Mouse (Mus musculus) myocyte (in vitro differentiated cells): ENCODE data around the gene Lcp1. TPM values are rescaled to one million over a fixed set of nuclear protein-coding genes. Genes with fewer than 3 reads are reported as not detected.

Experiments
- H3K27me3 ChIP-seq: one replicate; pipeline ENCODE4 v1.6.1; 2011; ENCODE audit not compliant: control insufficient read depth, insufficient read depth, insufficient read length
- H3K36me3 ChIP-seq: one replicate; pipeline ENCODE4 v1.6.1; 2011; ENCODE audit not compliant: control insufficient read depth, insufficient read depth
- H3K4me2 ChIP-seq: one replicate; pipeline ENCODE4 v1.6.1; 2011; ENCODE audit warnings: low read depth, control low read depth
- H3K4me3 ChIP-seq: one replicate; pipeline ENCODE4 v1.5.1; 2011; ENCODE audit warnings: mild to moderate bottlenecking, control low read depth, moderate library complexity
- H3K79me2 ChIP-seq: one replicate; pipeline ENCODE4 v1.6.1; 2011; ENCODE audit not compliant: control insufficient read depth, insufficient read depth
- H3ac ChIP-seq: one replicate; pipeline ENCODE4 v1.6.1; 2011; ENCODE audit not compliant: control insufficient read depth, insufficient read length
- CEBPB ChIP-seq: IDR thresholded peaks from 2 replicates; pipeline ENCODE4 v1.6.1; 2011; ENCODE audit warnings: mild to moderate bottlenecking, moderate library complexity; ENCODE audit not compliant: poor library complexity, insufficient read depth, severe bottlenecking
- E2F4 ChIP-seq: IDR thresholded peaks from one replicate; pipeline ENCODE4 v1.6.1; 2011; ENCODE audit warnings: mild to moderate bottlenecking, control low read depth, moderate library complexity; ENCODE audit not compliant: insufficient read depth
- MAX ChIP-seq: IDR thresholded peaks from one replicate; pipeline ENCODE4 v1.6.1; 2011; ENCODE audit warnings: low read depth, mild to moderate bottlenecking, control low read depth
- MYOD1 ChIP-seq, 3 experiments: IDR thresholded peaks; one replicate each; pipeline ENCODE4 v1.6.1; 2011; ENCODE audit warnings: control low read depth in 2 of 3, low read depth in 2 of 3, mild to moderate bottlenecking in 2 of 3, moderate library complexity in 1 of 3; ENCODE audit not compliant: insufficient read length in 2 of 3, control insufficient read depth in 1 of 3
- MYOG ChIP-seq, 3 experiments: IDR thresholded peaks; one replicate each; pipeline ENCODE4 v1.6.1; 2011; ENCODE audit warnings: control low read depth in 2 of 3, low read depth in 2 of 3, mild to moderate bottlenecking in 2 of 3; ENCODE audit not compliant: insufficient read length in 2 of 3, control insufficient read depth in 1 of 3, insufficient read depth in 1 of 3
- POLR2A ChIP-seq: IDR thresholded peaks from one replicate; pipeline ENCODE4 v1.6.1; 2011; ENCODE audit warnings: low read depth, mild to moderate bottlenecking, control low read depth, moderate library complexity; ENCODE audit not compliant: insufficient read length
- POLR2AphosphoS2 ChIP-seq: IDR thresholded peaks from one replicate; pipeline ENCODE4 v1.6.1; 2011; ENCODE audit warnings: low read depth, control low read depth; ENCODE audit not compliant: insufficient read length
- REST ChIP-seq: IDR thresholded peaks from one replicate; pipeline ENCODE4 v1.6.1; 2011; ENCODE audit warnings: mild to moderate bottlenecking, control low read depth, moderate library complexity; ENCODE audit not compliant: insufficient read depth, insufficient read length
- SRF ChIP-seq: IDR thresholded peaks from one replicate; pipeline ENCODE4 v1.6.1; 2011; ENCODE audit warnings: low read depth; ENCODE audit not compliant: control insufficient read depth, insufficient read length
- TCF12 ChIP-seq: IDR thresholded peaks from one replicate; pipeline ENCODE4 v1.6.1; 2011; ENCODE audit warnings: mild to moderate bottlenecking, control low read depth; ENCODE audit not compliant: poor library complexity, insufficient read depth, severe bottlenecking
- TCF3 ChIP-seq: IDR thresholded peaks from one replicate; pipeline ENCODE4 v1.6.1; 2011; ENCODE audit warnings: low read depth, control low read depth; ENCODE audit not compliant: insufficient read length
- USF1 ChIP-seq: IDR thresholded peaks from one replicate; pipeline ENCODE4 v1.6.1; 2011; ENCODE audit warnings: low read depth, mild to moderate bottlenecking, control low read depth, moderate library complexity
- polyA plus RNA-seq: library from polyadenylated mRNA; unstranded; fragments of >200 nt; fragmentation: generic; extraction: Trizol; gene quantifications from one replicate; pipeline ENCODE4 v1.2.1, GENCODE M21; 2012; ENCODE audit warnings: missing spikeins

Gene Lcp1
- polyA plus RNA-seq, 1 experiment: not detected

DNA sequence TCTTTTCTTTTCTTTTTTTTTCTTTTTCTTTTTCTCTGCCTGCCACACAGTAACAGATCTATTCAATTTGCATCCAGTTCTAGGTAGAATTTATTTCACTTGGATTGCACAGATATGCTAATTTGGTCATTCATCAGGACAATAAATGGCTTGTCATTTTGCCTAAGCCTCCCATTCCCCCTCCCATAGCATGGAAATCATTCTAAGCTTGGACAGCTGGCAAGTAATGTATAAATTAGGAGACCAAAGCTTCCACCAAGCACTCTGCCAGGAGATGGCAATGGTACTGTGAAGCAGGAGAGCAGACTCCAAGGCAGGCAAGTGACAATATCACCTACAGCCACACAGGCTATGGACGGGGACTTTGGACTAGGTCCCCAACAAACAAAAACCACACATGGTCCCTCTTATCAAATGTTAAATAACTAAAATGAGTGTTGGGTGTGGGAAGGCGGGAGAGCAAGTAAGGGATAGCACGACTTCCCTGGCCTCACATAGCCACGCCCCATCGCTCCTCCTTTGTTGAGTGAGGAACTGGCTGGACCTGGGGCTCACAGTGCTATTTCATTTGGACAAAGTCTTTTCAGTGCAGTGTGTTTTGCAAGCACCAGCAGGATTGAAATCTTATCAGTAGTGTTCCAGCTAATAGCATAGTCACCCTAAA, 88.5 kb downstream of the Lcp1 start:
- no peaks in the 10 kb centered on the region for H3K79me2 ChIP-seq

DNA sequence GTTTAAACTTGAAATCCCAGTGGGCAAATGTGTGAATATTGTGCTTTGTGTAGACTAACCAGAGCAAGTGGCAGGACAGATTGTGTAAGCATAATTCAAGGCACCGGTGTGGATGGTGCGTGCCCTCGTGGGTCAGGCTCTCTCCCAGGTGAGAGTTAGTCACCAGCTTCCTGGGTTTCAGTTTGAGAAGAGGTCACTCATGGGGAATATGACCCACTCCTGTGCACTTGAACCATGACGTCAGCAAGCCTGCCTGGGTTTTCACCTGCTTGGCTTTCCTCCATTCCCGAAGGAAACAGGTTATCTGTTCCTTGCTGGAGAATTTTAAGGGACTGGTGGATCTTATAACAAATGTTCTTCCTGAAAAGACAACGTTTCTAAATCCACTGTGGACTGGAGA, 91.5 kb downstream of the Lcp1 start:
- Histone ChIP-seq H3K4me2 (no peak overlapping the region), H3K79me2 (no peaks in the 10 kb centered on the region), H3K27me3 (no peaks in the 10 kb centered on the region), H3K4me3 (no peak overlapping the region), H3ac (no peak overlapping the region), H3K36me3 (no peaks in the 10 kb centered on the region)
- no peak for TF ChIP-seq CEBPB
- no peak for TF ChIP-seq MYOG (IDR thresholded peaks at IDR 0.05; ENCODE audit: control insufficient read depth in 1 of 3, insufficient read depth in 1 of 3, insufficient read length in 2 of 3, low read depth in 2 of 3)
- no peak for TF ChIP-seq USF1
- TF ChIP-seq MAX: no peak
- TF ChIP-seq TCF12: no peak
- TF ChIP-seq MYOD1 (IDR thresholded peaks at IDR 0.05; ENCODE audit: control insufficient read depth in 1 of 3, insufficient read length in 2 of 3, low read depth in 2 of 3): no peak
- TF ChIP-seq POLR2A: no peak
- no peak for TF ChIP-seq REST
- no peak for TF ChIP-seq SRF
- TF ChIP-seq TCF3: no peak
- no peak for TF ChIP-seq E2F4

More for the DNA sequence above, 88.5 kb downstream of the Lcp1 start:
- no peaks in the 10 kb centered on the region for H3K27me3 ChIP-seq
- H3K4me3 ChIP-seq: no peak overlapping the region
- TF ChIP-seq POLR2A: no peak
- TF ChIP-seq CEBPB: no peak
- H3K4me2 ChIP-seq: no peak overlapping the region
- H3ac ChIP-seq: no peak overlapping the region
- H3K36me3 ChIP-seq: no peaks in the 10 kb centered on the region

GRCm38 (mm10) chr14:75227453-75228084, 96.7 kb downstream of the Lcp1 start:
- no peaks in the 10 kb centered on the region for H3K79me2 ChIP-seq
- H3K36me3 ChIP-seq: no peaks in the 10 kb centered on the region
- H3ac ChIP-seq: no peak overlapping the region
- TF ChIP-seq MAX (no peak), TCF12 (no peak), POLR2A (no peak), CEBPB (no peak), SRF (no peak), USF1 (no peak), POLR2AphosphoS2 (no peak), TCF3 (no peak)
- H3K4me2 ChIP-seq: no peak overlapping the region
- H3K4me3 ChIP-seq: no peak overlapping the region
- no peaks in the 10 kb centered on the region for H3K27me3 ChIP-seq

- no peaks in the 10 kb centered on the region for H3K27me3 ChIP-seq
- no peak overlapping the region for H3K4me3 ChIP-seq
- no peak overlapping the region for H3ac ChIP-seq
- no peak for TF ChIP-seq SRF
- TF ChIP-seq POLR2AphosphoS2: no peak
- no peak for TF ChIP-seq TCF12
- TF ChIP-seq REST: no peak
- H3K4me2 ChIP-seq: no peak overlapping the region
- no peaks in the 10 kb centered on the region for H3K36me3 ChIP-seq
- no peaks in the 10 kb centered on the region for H3K79me2 ChIP-seq
These were observed 98.9 kb downstream of the Lcp1 start for GRCm38 (mm10) chr14:75229834-75230233.

GRCm38 (mm10) chr14:75233070-75233469, 102.2 kb downstream of the Lcp1 start:
- H3ac ChIP-seq: no peak overlapping the region
- no peak overlapping the region for H3K4me2 ChIP-seq
- H3K79me2 ChIP-seq: no peaks in the 10 kb centered on the region
- no peak for TF ChIP-seq MYOD1 (IDR thresholded peaks at IDR 0.05; ENCODE audit: control insufficient read depth in 1 of 3, insufficient read length in 2 of 3, low read depth in 2 of 3)
- TF ChIP-seq SRF: no peak
- TF ChIP-seq TCF12: no peak
- no peak for TF ChIP-seq E2F4
- no peak for TF ChIP-seq MAX
- TF ChIP-seq CEBPB: no peak
- H3K27me3 ChIP-seq: no peaks in the 10 kb centered on the region
- H3K4me3 ChIP-seq: no peak overlapping the region
- no peaks in the 10 kb centered on the region for H3K36me3 ChIP-seq
